Mouse (Mus musculus): ENCODE data around the gene Als2cr12. TPM values are rescaled to one million over a fixed set of nuclear protein-coding genes. Genes with fewer than 3 reads are reported as not detected.

Gene Als2cr12
- polyA plus RNA-seq, 1 experiment from 2014 or later = not detected

DNA sequence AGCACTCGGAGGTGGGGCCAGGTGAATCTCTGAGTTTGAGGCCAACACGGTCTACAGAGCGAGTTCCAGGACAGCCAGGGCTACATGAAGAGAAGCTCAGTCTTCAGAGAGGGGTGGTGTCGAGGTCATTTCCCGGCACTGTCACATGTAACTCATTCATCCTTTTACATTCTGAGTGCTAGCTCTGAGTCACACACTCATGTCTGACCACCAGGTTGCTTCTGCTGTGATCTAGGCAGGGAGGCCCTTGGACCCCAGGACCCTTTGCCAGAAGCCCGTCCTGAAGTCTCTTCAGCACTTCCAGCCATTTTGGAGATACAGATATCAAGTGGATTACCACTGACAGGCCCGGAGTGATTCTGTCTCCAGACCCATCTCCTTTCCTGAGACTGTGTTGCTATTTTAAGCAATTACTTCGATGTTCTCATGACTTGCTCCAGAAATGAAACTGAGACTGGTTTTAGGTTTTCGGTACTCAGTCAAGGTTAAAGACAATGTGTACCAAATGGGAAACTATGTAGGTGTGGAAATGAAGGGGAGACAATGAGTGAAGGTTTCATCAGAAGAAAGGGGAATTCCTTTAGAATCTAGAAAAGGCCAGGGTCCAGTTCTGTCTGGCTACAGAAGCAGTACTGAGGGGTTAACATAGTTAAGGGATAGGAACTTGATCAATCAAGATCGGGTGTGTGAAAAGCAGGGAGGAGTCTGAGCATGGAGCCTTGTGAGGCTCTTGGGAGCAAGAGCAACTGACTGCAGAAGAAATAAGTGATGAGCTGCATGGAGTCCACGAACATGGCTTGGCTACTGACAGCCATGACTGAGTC lies 26.5 kb upstream of the Als2cr12 start:
- no peak for ATAC-seq
- H3K4me2 ChIP-seq (ENCODE audit: low read length) = no peak overlapping the region

GRCm38 (mm10) chr1:58720988-58721387 lies 25.2 kb upstream of the Als2cr12 start:
- H3K9me3 ChIP-seq (ENCODE audit: control insufficient read depth, low read length) = no peaks in the 10 kb centered on the region
- no peaks in the 10 kb centered on the region for H3K36me3 ChIP-seq (ENCODE audit: control insufficient read depth, insufficient read depth, low read length)
- H3K27me3 ChIP-seq (replicated peaks; ENCODE audit: control insufficient read depth, insufficient read depth, low read length) = no peaks in the 10 kb centered on the region
- ATAC-seq = no peak
- 90% methylated on average over 4 of the region's 4 CpGs for WGBS
- no peak overlapping the region for H3K27ac ChIP-seq (ENCODE audit: low read depth, low read length)
- H3K4me3 ChIP-seq (ENCODE audit: low read length) = no peak overlapping the region
- H3K4me1 ChIP-seq (ENCODE audit: control insufficient read depth, insufficient read depth, low read depth, low read length) = no peaks in the 10 kb centered on the region
- H3K4me2 ChIP-seq (ENCODE audit: low read length) = no peak overlapping the region
- H3K9ac ChIP-seq (ENCODE audit: low read depth, low read length) = no peak overlapping the region

More for the DNA sequence above, 26.5 kb upstream of the Als2cr12 start:
- no peaks in the 10 kb centered on the region for H3K9me3 ChIP-seq (ENCODE audit: control insufficient read depth, low read length)
- no peaks in the 10 kb centered on the region for H3K27me3 ChIP-seq (replicated peaks; ENCODE audit: control insufficient read depth, insufficient read depth, low read length)
- no peaks in the 10 kb centered on the region for H3K4me1 ChIP-seq (ENCODE audit: control insufficient read depth, insufficient read depth, low read depth, low read length)
- 88% methylated on average over 11 of the region's 11 CpGs for WGBS
- H3K4me3 ChIP-seq (ENCODE audit: low read length) = no peak overlapping the region
- no peaks in the 10 kb centered on the region for H3K36me3 ChIP-seq (ENCODE audit: control insufficient read depth, insufficient read depth, low read length)
- no peak overlapping the region; the same call in 1 of the 2 replicates for H3K9ac ChIP-seq (ENCODE audit: low read depth, low read length)
- H3K27ac ChIP-seq (ENCODE audit: low read depth, low read length) = no peak overlapping the region

GRCm38 (mm10) chr1:58720090-58720489 lies 24.3 kb upstream of the Als2cr12 start:
- 90% methylated on average over 8 of the region's 8 CpGs for WGBS
- Histone ChIP-seq H3K9me3 (ENCODE audit: control insufficient read depth, low read length) (no peaks in the 10 kb centered on the region), H3K4me1 (ENCODE audit: control insufficient read depth, insufficient read depth, low read depth, low read length) (no peaks in the 10 kb centered on the region)

DNA sequence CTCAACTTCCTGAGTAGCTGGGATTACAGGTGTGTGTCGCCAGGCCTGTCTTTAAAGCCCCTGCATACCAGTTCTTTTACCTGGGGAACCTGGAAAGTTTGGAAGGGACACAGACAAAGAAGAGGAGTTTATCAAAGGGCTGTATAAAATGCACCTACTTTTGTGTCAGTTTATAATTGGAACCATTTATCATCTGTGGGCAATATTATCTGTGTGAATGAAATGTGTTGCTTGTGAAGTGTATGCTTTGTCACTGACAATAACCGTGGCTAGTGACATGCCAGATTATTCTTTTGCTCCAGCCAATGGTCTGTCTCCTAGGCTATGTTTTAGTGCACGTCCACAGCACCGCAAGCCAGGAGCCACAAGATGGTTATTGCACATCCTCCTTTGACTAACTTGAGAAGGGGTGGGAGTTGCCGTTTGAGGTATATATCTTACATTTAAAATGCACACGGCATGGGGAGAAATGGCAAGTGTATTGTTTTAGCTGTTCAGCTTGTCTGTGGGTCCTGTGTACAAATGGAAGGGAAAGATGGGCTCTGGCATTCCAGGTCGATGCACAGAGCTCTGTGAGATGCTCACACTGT lies 23.7 kb upstream of the Als2cr12 start:
- H3K4me2 ChIP-seq (ENCODE audit: low read length) = no peak overlapping the region
- H3K27me3 ChIP-seq (replicated peaks; ENCODE audit: control insufficient read depth, insufficient read depth, low read length) = no peaks in the 10 kb centered on the region
- H3K4me3 ChIP-seq (ENCODE audit: low read length) = no peak overlapping the region
- no peak for ATAC-seq
- no peak overlapping the region for H3K9ac ChIP-seq (ENCODE audit: low read depth, low read length)
- no peaks in the 10 kb centered on the region for H3K4me1 ChIP-seq (ENCODE audit: control insufficient read depth, insufficient read depth, low read depth, low read length)
- H3K36me3 ChIP-seq (ENCODE audit: control insufficient read depth, insufficient read depth, low read length) = peaks cover 2% of the 10 kb centered on the region; the same call in 1 of the 2 replicates
- no peak overlapping the region for H3K27ac ChIP-seq (ENCODE audit: low read depth, low read length)
- H3K9me3 ChIP-seq (ENCODE audit: control insufficient read depth, low read length) = no peaks in the 10 kb centered on the region
- 85% methylated on average over 7 of the region's 7 CpGs for WGBS

More at GRCm38 (mm10) chr1:58720090-58720489, 24.3 kb upstream of the Als2cr12 start:
- H3K9ac ChIP-seq (ENCODE audit: low read depth, low read length) = no peak overlapping the region
- H3K27ac ChIP-seq (ENCODE audit: low read depth, low read length) = no peak overlapping the region
- ATAC-seq = no peak
- no peaks in the 10 kb centered on the region for H3K27me3 ChIP-seq (replicated peaks; ENCODE audit: control insufficient read depth, insufficient read depth, low read length)
- H3K4me2 ChIP-seq (ENCODE audit: low read length) = no peak overlapping the region
- peaks cover 2% of the 10 kb centered on the region; the same call in 1 of the 2 replicates for H3K36me3 ChIP-seq (ENCODE audit: control insufficient read depth, insufficient read depth, low read length)
- H3K4me3 ChIP-seq (ENCODE audit: low read length) = no peak overlapping the region

DNA sequence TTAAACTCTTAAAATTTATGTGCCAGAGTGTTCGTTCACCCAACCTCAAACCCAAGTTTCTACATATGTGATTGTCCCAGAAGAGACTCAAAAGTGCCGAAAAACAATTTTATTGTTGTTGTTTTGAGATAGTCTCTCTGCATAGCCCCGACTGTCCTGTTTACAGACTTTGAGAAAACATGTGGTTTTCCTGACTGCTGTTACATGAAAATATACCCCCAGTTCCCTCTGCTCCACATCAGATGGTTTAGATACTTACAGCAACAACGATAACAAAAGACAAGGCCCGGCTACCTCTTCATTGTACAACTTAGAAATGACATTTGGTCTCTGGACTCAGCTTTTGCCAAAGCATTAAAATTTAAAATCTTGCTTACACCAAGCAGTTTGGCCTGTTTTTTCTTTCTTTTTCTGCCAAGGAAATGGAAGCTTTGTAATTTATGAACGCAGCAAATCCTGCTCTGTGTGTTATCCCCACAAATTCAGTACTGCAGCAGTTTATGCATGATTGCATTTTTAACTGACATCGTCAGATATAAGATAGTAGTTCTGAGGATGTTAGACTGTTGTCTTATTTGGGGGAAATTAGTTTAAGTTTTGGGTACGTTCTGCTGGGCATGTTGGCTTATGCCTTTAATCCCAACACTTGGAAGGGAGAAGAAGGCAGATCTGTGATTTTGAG lies 21.9 kb upstream of the Als2cr12 start:
- no peak for ATAC-seq
- no peaks in the 10 kb centered on the region for H3K9me3 ChIP-seq (ENCODE audit: control insufficient read depth, low read length)
- WGBS = 93% methylated on average over 8 of the region's 8 CpGs

DNA sequence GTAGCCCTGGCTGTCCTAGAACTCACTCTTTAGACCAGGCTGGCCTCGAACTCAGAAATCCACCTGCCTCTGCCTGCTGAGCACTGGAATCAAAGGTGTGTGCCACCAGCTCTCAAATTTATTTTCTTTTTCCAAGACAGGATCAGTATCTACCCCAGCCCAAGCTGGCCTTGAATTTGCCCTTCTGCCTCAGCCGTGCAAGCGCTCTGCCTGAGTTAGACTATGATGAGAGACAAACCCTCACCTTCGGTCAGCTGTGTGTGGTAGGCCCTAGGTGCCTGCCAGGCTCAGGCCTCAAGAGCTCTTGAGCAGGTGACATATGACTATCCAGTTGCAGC lies 21.1 kb upstream of the Als2cr12 start:
- no peak overlapping the region for H3K27ac ChIP-seq (ENCODE audit: low read depth, low read length)
- H3K36me3 ChIP-seq (ENCODE audit: control insufficient read depth, insufficient read depth, low read length) = peaks cover 2% of the 10 kb centered on the region; the same call in 1 of the 2 replicates
- WGBS = over 99% methylated on average over 4 of the region's 4 CpGs
- H3K27me3 ChIP-seq (replicated peaks; ENCODE audit: control insufficient read depth, insufficient read depth, low read length) = no peaks in the 10 kb centered on the region
- no peak overlapping the region for H3K4me2 ChIP-seq (ENCODE audit: low read length)
- no peak overlapping the region for H3K9ac ChIP-seq (ENCODE audit: low read depth, low read length)
- ATAC-seq = no peak
- peaks cover 3% of the 10 kb centered on the region; the same call in 1 of the 2 replicates for H3K4me1 ChIP-seq (ENCODE audit: control insufficient read depth, insufficient read depth, low read depth, low read length)
- no peaks in the 10 kb centered on the region for H3K9me3 ChIP-seq (ENCODE audit: control insufficient read depth, low read length)
- H3K4me3 ChIP-seq (ENCODE audit: low read length) = no peak overlapping the region

More for the DNA sequence above, 21.9 kb upstream of the Als2cr12 start:
- no peak overlapping the region for H3K4me2 ChIP-seq (ENCODE audit: low read length)
- H3K4me1 ChIP-seq (ENCODE audit: control insufficient read depth, insufficient read depth, low read depth, low read length) = no peaks in the 10 kb centered on the region
- H3K27me3 ChIP-seq (replicated peaks; ENCODE audit: control insufficient read depth, insufficient read depth, low read length) = no peaks in the 10 kb centered on the region
- peaks cover 2% of the 10 kb centered on the region; the same call in 1 of the 2 replicates for H3K36me3 ChIP-seq (ENCODE audit: control insufficient read depth, insufficient read depth, low read length)
- no peak overlapping the region for H3K4me3 ChIP-seq (ENCODE audit: low read length)
- no peak overlapping the region for H3K9ac ChIP-seq (ENCODE audit: low read depth, low read length)
- H3K27ac ChIP-seq (ENCODE audit: low read depth, low read length) = no peak overlapping the region

GRCm38 (mm10) chr1:58716162-58716882 lies 20.5 kb upstream of the Als2cr12 start:
- peaks cover 2% of the 10 kb centered on the region; the same call in 1 of the 2 replicates for H3K36me3 ChIP-seq (ENCODE audit: control insufficient read depth, insufficient read depth, low read length)
- no peaks in the 10 kb centered on the region for H3K9me3 ChIP-seq (ENCODE audit: control insufficient read depth, low read length)
- H3K9ac ChIP-seq (ENCODE audit: low read depth, low read length) = no peak overlapping the region
- 64% methylated on average over 7 of the region's 7 CpGs for WGBS
- H3K4me1 ChIP-seq (ENCODE audit: control insufficient read depth, insufficient read depth, low read depth, low read length) = peaks cover 3% of the 10 kb centered on the region; the same call in 1 of the 2 replicates
- no peak for ATAC-seq
- H3K27me3 ChIP-seq (replicated peaks; ENCODE audit: control insufficient read depth, insufficient read depth, low read length) = no peaks in the 10 kb centered on the region
- no peak overlapping the region for H3K4me3 ChIP-seq (ENCODE audit: low read length)
- no peak overlapping the region for H3K4me2 ChIP-seq (ENCODE audit: low read length)
- no peak overlapping the region for H3K27ac ChIP-seq (ENCODE audit: low read depth, low read length)

DNA sequence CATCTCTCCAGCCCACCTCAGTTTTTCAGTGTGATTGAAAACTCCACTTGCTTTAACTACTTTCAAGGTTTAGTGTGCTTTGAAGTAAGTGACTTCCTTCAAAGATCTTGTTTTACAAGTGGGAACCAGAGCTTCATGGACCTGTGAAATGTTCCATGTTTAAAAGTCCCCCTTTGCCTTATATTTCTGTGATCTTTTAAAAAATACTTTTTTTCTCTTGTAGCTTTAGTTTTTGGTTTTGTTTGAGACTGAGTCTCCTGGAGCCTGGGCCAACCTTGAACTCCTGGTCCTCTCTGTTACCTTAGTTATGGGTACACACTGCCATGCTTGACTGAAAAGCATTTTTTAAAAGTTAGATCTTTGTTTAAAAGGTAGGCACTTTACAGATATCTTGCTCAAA lies 19.7 kb upstream of the Als2cr12 start:
- Histone ChIP-seq H3K9me3 (ENCODE audit: control insufficient read depth, low read length) (no peaks in the 10 kb centered on the region), H3K4me2 (ENCODE audit: low read length) (no peak overlapping the region), H3K4me3 (ENCODE audit: low read length) (no peak overlapping the region), H3K27me3 (replicated peaks; ENCODE audit: control insufficient read depth, insufficient read depth, low read length) (no peaks in the 10 kb centered on the region), H3K36me3 (ENCODE audit: control insufficient read depth, insufficient read depth, low read length) (peaks cover 2% of the 10 kb centered on the region; the same call in 1 of the 2 replicates), H3K9ac (ENCODE audit: low read depth, low read length) (no peak overlapping the region), H3K27ac (ENCODE audit: low read depth, low read length) (no peak overlapping the region), H3K4me1 (ENCODE audit: control insufficient read depth, insufficient read depth, low read depth, low read length) (peaks cover 3% of the 10 kb centered on the region; the same call in 1 of the 2 replicates)
- ATAC-seq = no peak
